Mouse (Mus musculus) adrenal gland, adult 2 months (tissue): ENCODE measurements at regions not wholly inside any gene's neighbourhood (a gene's known extent, or its start where the extent isn't known, plus 50 kb on each side); places are given as distances from the start of the nearest gene placed in this dataset.
A peak's percentile ranks its signal among the peaks of the same experiment; 100 is the strongest.

Experiments
- DNase-seq: peaks from one replicate; pipeline ENCODE4 v3.0.0; 2021

DNA sequence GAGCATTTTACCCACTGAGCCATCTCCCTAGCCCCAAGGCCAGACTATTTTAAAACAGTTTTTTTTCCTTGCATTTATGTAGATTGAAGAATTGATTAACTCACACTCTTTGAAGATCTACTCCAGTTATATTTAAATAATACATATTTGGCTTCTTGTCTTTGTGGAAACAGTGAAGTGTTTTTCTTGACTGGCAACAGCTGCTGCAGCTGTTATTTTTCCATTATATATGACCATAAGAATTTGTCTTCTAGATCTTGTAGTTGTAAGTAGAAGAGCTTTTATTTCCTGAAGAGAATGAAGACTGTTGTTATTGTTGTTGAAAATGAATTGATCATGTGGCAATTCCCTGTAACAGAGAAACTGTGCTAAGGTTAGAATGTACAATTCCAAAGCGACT, 109.4 kb upstream of the Prickle1 start:
- no peak for DNase-seq

GRCm38 (mm10) chr15:93701017-93701416, 105.3 kb upstream of the Prickle1 start:
- DNase-seq: no peak

- peak; percentile 60 for DNase-seq
Observed at GRCm38 (mm10) chr15:93699971-93700370, 104.3 kb upstream of the Prickle1 start.

GRCm38 (mm10) chr15:93698182-93698822, 102.6 kb upstream of the Prickle1 start:
- DNase-seq: no peak

DNA sequence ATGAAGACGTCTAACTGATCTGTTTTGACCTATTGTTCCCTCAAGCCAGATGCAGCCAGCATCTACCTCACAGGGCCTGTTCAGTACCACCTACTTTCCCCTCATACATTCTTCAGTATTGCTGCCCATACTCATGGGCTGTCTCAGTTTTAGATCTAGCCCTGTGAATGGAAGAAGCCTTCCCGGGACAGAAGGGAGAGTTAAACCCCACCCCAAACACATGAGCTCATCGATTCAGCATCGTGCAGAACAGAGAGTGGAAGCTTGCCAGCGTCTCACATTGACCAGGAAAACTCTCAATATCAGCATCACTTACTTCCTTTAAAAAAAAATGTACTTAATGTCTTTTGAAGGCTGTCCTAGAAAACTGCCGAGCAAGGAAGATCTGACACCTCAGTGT, 95.0 kb upstream of the Prickle1 start:
- DNase-seq: no peak

- DNase-seq: no peak
Observed at GRCm38 (mm10) chr15:93690011-93690410, 94.3 kb upstream of the Prickle1 start.

DNA sequence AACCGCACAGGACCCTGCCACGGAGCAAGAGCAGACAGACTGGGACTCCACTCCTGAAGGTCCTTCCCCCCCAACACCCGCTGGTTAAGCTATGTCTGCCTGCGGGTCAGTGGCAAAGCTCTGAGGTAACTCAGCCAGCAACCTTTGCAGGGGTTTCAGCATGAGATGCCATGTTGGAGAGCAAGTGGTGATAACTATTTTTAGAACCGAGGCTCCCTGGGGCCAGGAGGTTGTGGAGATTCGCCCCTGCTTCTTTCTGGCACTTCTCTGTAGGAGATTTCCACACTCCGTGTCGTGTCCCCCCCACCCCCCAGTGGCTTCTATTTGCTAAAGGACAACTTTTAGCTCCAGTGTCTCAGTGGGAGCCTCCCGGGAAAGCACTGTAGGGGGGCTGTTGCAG, 90.7 kb upstream of the Prickle1 start:
- DNase-seq: no peak

DNA sequence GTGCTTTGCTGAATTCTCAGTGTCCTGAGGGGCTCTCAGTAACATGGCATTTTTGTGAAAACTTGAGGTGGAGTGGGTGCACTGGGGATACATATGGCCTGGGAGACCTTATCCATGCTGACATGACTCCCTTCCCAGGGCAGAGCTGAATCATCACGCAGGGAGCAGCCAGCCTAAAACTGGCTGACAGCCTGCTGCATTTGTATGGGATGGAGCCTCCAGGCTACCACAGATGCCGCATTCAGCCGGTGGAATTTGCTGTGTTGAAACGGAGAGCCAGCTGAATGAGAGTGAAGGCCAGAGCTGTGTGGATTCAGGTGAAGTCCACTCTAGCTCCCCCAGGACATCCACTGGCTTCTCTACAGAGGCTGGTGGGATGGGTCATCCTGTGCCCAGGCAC, 85.9 kb upstream of the Prickle1 start:
- DNase-seq: peak; percentile 10

- DNase-seq: no peak
Observed at GRCm38 (mm10) chr15:93675624-93676023, 79.9 kb upstream of the Prickle1 start.

DNA sequence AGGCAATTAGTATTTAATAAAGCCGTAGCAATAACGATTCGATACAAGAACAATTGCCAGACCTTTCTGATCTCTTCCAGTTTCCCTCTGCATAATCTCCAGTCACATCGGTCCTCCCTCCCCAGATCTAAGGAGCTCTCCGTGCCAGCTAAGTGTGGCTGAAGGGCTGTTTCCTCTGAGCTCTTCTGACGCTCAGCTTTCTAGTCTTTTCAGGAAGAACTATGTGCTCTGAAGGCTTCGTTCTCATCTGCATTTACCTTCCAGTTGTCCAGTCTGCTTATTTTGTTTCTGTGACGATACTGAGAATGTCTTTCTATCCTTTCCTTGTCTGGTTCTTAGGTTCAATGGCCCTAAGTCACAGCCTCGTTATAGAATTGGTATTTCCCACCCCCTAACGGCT, 78.3 kb upstream of the Prickle1 start:
- DNase-seq: no peak

DNA sequence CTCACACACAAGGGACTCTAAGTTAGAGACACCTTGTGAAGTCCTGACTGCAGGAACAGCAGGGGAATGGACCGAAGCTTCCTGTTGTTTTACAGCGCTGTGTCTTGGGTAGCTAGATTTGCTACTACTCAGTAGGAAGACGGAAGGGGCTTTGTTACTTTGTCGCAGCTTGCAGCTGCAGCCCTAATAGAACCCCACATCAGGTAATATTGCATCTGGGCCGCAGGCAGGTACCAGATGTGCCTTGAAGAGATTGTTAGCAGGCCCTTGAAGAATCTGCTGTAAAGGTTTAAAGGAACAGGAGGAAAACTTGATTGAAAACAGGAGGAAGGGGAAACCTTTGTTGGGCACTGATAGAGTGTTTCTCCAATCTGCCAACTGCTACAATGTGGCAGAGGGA, 68.2 kb upstream of the Prickle1 start:
- DNase-seq: no peak

DNA sequence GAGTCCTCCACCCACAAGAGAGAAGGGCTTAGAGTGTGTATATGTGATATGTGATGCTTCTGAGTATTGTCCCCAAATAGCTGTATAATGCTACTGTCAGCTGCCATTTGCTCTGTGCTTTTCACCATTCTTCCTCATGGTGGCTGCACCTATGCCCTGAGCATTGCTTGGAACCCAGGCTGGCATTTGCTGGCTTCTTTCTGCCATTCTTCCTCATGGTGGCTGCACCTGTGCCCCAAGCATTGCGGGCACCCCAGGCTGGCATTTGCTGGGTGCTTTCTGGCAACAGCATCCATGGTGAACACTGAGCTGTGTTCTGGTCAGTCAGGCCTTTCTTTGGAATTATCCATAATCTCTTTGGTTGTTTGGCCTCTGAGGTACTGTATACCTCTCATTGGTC, 66.9 kb upstream of the Prickle1 start:
- no peak for DNase-seq

GRCm38 (mm10) chr15:93661801-93662200, 66.1 kb upstream of the Prickle1 start:
- no peak for DNase-seq

GRCm38 (mm10) chr15:93660952-93661648, 65.4 kb upstream of the Prickle1 start:
- DNase-seq: no peak

DNA sequence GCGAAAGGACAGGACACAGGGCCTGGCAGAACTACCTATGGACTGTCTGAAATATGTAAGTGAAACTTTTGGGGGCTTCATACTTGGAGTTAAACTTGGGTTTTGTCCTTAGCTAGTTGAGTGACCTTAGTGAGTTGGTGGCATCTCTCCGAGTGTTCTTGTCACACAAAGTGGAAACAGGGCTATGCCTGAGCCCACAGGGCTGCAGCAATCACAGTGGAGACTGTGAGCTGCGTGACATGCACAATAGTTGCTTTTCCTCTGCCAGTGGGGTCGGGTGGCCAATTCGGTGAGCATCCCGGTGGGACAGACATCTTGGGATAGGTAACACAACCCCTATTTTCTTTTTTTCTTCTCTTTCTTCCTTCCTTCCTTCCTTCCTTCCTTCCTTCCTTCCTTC, 61.5 kb upstream of the Prickle1 start:
- DNase-seq: no peak

- no peak for DNase-seq
Observed at GRCm38 (mm10) chr15:93656713-93657112, 61.0 kb upstream of the Prickle1 start.

- DNase-seq: no peak
Observed at GRCm38 (mm10) chr15:93655743-93656142, 60.1 kb upstream of the Prickle1 start.

GRCm38 (mm10) chr15:93655243-93655642, 59.6 kb upstream of the Prickle1 start:
- DNase-seq: peak; percentile 68

DNA sequence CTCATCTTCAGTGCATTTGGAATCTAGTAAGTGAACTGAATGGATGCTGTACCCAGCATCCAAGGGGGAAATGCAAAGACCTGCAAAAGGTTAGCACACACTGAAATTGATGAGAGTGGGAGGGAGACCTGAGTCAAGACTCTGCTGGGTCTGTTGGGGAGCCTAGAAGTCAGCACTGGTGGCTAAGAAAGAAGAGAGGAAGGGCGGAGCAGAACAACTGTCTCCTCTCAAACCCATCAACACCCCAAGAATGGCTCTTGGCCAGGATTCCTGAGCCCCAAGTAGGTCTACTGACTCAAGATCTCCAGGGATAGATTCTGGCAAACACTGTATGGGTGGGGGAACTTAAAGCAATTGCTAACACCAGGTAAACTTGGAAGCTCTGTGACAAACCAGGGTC, 57.7 kb upstream of the Prickle1 start:
- no peak for DNase-seq

GRCm38 (mm10) chr15:93650981-93651757, 55.5 kb upstream of the Prickle1 start:
- DNase-seq: no peak

- DNase-seq: no peak
Observed at GRCm38 (mm10) chr15:93650009-93650522, 54.4 kb upstream of the Prickle1 start.

- DNase-seq: no peak
Observed at GRCm38 (mm10) chr15:93648646-93649045, 53.0 kb upstream of the Prickle1 start.

DNA sequence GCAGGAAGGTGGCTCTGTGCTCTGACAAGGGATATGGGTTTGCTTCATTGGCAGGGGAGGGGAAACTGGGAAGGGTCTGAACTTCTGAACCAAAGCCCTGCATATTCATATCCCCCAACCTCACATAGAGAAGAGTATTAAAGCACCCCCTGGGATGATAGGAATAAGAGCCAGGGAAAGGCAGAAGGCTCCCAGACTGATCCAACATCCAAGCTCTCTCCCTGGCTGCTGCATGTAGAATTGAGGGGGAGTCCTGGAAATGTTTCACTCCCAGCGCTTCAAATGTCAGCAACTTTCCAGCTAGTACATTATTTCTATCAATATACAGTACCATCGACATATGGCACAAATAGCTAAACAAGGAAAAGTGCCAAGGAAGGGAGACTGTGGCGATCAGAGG, 51.1 kb upstream of the Prickle1 start:
- no peak for DNase-seq
